Mouse (Mus musculus) kidney, postnatal 0 days (tissue): Measurements from ENCODE around the gene Stoml1. TPM values are rescaled to one million over a fixed set of nuclear protein-coding genes. Genes with fewer than 3 reads are reported as not detected.
A peak's percentile ranks its signal among the peaks of the same experiment; 100 is the strongest.

Experiments used
- ATAC-seq: fragments of 200-750 bp; cut with Nextera tagmentation; replicated peaks from 2 replicates; pipeline ENCODE4 v1.8.0; 2017; ENCODE audit warnings: low read depth, moderate number of reproducible peaks, moderate TSS enrichment, moderate library complexity; ENCODE audit not compliant: low FRiP score
- DNase-seq: peaks from one replicate; pipeline ENCODE4 v3.0.0-alpha.2; 2016; ENCODE audit warnings: low spot score
- H3K27ac ChIP-seq: fragments of 300-500 bp; sonication (generic); 2 replicates; pipeline ENCODE4 v1.5.1; 2014; ENCODE audit warnings: mild to moderate bottlenecking
- H3K27me3 ChIP-seq: fragments of 300-500 bp; sonication (generic); 2 replicates; pipeline ENCODE4 v1.6.1; 2014; ENCODE audit warnings: low read length, mixed read lengths; ENCODE audit not compliant: insufficient read depth
- H3K36me3 ChIP-seq: fragments of 300-500 bp; sonication (generic); 2 replicates; pipeline ENCODE4 v1.6.1; 2014; ENCODE audit warnings: low read length, mixed read lengths; ENCODE audit not compliant: insufficient read depth
- H3K4me1 ChIP-seq: fragments of 300-500 bp; sonication (generic); replicated peaks from 2 replicates; pipeline ENCODE4 v1.6.1; 2014; ENCODE audit warnings: antibody characterized with exemption, low read length, mixed read lengths; ENCODE audit not compliant: insufficient read depth
- H3K4me2 ChIP-seq: fragments of 300-500 bp; sonication (generic); 2 replicates; pipeline ENCODE4 v1.6.1; 2014; ENCODE audit warnings: mild to moderate bottlenecking, low read length, moderate library complexity, mixed read lengths
- H3K4me3 ChIP-seq: fragments of 300-500 bp; sonication (generic); replicated peaks from 2 replicates; pipeline ENCODE4 v1.5.1; 2014; ENCODE audit warnings: low read depth, low read length
- H3K9ac ChIP-seq: fragments of 300-500 bp; sonication (generic); 2 replicates; pipeline ENCODE4 v1.6.1; 2014; ENCODE audit warnings: low read depth, low read length
- H3K9me3 ChIP-seq: fragments of 300-500 bp; sonication (generic); replicated peaks from 2 replicates; pipeline ENCODE4 v1.6.1; 2016; ENCODE audit warnings: low read length, inconsistent platforms, mixed read lengths
- CTCF ChIP-seq: IDR thresholded peaks from 2 replicates; pipeline ENCODE4 v1.5.1; 2016; ENCODE audit warnings: antibody characterized with exemption, low read depth, mild to moderate bottlenecking, moderate library complexity
- WGBS: fragments of 180-500 bp; shearing (Covaris S2); extraction: QIAGEN DNeasy Blood & Tissue Kit; methylation state at CpG from one replicate; pipeline ENCODE4 v1.1.7; 2014; 5-methylcytosine and 5-hydroxymethylcytosine counted together
- polyA plus RNA-seq: library from polyadenylated mRNA; unstranded; fragments of >200 nt; fragmentation: Nextera tagmentation; extraction: Ambion mirVana; gene quantifications from 2 replicates; pipeline ENCODE4 v1.2.1, GENCODE M21; 2015

Stoml1 gene
- polyA plus RNA-seq, 1 experiment from 2014 or later = 36.6 TPM

DNA sequence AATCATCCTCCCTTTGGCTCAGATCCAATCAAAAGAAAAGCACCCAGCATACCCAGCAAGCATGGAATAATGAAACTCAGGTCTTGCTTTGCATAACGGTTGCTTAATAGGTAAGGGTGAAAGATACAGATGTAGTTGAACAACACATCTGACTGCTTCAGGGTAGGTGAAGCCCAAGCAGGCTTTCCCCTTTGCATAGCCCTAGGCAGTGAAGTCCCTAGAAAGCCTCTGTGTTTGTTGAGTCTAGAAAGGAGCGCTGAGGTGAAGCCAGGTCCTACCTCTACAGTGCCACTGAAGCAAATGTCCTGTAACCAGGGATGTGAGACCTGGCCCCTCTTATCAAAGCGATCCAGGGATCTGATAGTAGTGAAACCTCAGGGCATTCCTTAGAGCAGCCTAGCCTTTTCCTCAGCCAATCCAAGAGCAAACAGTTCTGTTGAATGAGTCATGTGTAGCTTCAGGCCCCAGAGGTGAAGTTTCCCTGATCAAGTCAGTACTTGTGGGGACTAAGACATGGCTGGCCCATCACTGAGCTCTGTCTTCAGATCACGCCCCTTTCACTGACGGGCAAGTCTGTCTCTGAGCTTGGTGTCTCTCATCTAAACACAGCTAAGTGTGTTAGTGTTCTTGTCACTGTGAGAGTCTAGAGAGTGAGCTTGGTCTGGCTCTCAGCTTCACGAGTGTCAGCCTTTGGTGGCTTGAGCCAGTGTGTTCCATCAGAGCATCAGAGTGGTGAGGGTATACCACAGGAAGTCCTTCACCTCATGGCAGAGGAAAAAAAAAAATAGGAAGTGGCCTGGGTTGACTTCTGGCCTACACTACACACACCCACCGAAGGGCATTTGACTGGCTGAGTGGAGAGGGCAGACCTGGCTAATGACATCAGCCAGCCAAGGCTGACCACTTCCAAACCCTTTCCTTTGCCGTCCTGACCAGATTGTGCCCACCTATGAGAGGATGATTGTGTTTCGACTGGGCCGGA is 3.0 kb downstream of the Stoml1 start:
- H3K27me3 ChIP-seq = no peaks in the 10 kb centered on the region
- H3K36me3 ChIP-seq = peaks cover 22% of the 10 kb centered on the region; the same call in 1 of the 2 replicates
- no peaks in the 10 kb centered on the region for H3K4me1 ChIP-seq
- H3K9me3 ChIP-seq = no peaks in the 10 kb centered on the region
- no peak overlapping the region for H3K4me3 ChIP-seq
- TF ChIP-seq CTCF = no peak
- no peak overlapping the region for H3K4me2 ChIP-seq
- DNase-seq = no peak
- WGBS = 82% methylated on average over 10 of the region's 10 CpGs
- no peak overlapping the region for H3K27ac ChIP-seq
- ATAC-seq = no peak
- no peak overlapping the region for H3K9ac ChIP-seq

DNA sequence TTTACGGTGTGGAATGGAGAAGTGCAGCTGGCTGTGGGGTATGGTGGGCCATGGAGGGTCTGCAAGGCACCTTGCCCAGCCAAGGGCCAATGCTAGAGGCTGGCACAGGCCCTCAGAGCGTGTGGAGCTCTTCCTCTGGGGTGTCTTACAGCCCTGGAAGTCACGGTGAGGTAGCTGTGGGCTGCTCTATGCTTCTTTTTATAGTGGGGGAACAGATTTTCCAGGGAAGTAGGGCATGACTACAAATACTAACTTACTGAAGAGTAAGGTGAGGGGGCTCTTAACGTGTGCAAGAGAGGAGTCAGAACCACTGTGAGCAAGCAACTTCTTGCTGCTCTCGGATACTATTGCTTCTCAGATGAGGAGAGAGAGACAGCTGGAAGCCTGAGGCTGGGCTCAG is 9.5 kb downstream of the Stoml1 start:
- no peak for ATAC-seq
- DNase-seq = no peak
- 91% methylated on average over 5 of the region's 5 CpGs for WGBS
- H3K4me3 ChIP-seq = no peak overlapping the region
- H3K36me3 ChIP-seq = peaks cover 30% of the 10 kb centered on the region
- H3K9me3 ChIP-seq = no peaks in the 10 kb centered on the region
- no peak overlapping the region for H3K9ac ChIP-seq
- H3K27ac ChIP-seq = no peak overlapping the region
- no peaks in the 10 kb centered on the region for H3K27me3 ChIP-seq
- TF ChIP-seq CTCF = no peak
- no peaks in the 10 kb centered on the region; the same call in 1 of the 2 replicates for H3K4me1 ChIP-seq
- H3K4me2 ChIP-seq = no peak overlapping the region

DNA sequence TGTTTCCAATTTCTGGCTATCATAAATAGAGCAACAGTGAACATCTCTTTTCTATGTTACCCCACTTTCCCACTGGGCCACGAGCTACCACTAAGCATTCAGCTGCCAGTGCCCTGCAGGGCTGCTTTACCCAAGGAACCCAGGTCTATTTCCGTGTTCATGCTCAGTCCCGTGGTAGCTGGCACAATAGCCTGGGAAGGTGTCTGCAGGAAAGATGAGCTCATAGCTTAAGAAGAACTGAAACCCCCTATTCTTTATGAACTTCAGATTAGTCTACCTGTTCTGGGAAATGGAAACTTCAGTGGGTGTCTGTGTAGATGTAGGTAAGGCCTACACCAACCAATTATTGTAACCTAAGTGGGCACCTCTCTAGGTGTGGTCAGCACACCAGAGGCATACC is 12.4 kb downstream of the Stoml1 start:
- ATAC-seq (no peak), DNase-seq (no peak)
- no peak overlapping the region for H3K27ac ChIP-seq
- H3K27me3 ChIP-seq = no peaks in the 10 kb centered on the region
- H3K4me2 ChIP-seq = no peak overlapping the region
- H3K4me1 ChIP-seq = no peaks in the 10 kb centered on the region; the same call in 1 of the 2 replicates
- no peak for TF ChIP-seq CTCF
- no peak overlapping the region for H3K4me3 ChIP-seq
- no peaks in the 10 kb centered on the region for H3K9me3 ChIP-seq
- 80% methylated on average over 3 of the region's 3 CpGs for WGBS
- no peak overlapping the region for H3K9ac ChIP-seq
- H3K36me3 ChIP-seq = peaks cover 19% of the 10 kb centered on the region

DNA sequence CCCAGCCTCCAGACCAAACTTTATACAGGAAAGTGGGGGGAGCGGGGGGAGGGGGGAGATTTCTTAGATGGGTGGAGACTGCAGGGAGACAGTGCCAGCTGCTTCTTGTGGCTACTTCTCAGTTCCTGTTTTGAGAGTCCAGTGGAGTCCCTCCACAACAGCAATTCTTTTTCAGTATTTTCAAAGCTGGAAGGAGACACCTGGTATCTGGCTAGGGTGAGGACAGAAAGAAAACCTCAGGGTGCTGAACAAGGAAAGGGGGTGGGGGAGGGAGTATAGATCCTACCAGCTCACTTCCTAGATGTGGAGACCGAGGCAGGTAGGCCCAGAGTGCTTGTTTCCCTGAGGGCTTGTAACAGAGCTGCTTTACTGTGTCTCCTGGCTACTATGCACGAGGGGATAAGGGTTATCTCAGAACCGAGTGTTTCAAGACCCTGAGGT is 13.6 kb downstream of the Stoml1 start:
- peaks cover 11% of the 10 kb centered on the region for H3K36me3 ChIP-seq
- TF ChIP-seq CTCF = no peak
- WGBS = 19% methylated on average over 4 of the region's 4 CpGs
- no peak overlapping the region for H3K4me3 ChIP-seq
- H3K4me1 ChIP-seq = no peaks in the 10 kb centered on the region; the same call in 1 of the 2 replicates
- no peaks in the 10 kb centered on the region for H3K27me3 ChIP-seq
- H3K9me3 ChIP-seq = no peaks in the 10 kb centered on the region
- DNase-seq (peak; percentile 70), ATAC-seq (no peak)
- peak overlapping the region; percentile 76 for H3K27ac ChIP-seq
- H3K4me2 ChIP-seq = no peak overlapping the region
- H3K9ac ChIP-seq = 0 out of 2 replicates have a peak overlapping the region, but pooled peaks have one; percentile 10

DNA sequence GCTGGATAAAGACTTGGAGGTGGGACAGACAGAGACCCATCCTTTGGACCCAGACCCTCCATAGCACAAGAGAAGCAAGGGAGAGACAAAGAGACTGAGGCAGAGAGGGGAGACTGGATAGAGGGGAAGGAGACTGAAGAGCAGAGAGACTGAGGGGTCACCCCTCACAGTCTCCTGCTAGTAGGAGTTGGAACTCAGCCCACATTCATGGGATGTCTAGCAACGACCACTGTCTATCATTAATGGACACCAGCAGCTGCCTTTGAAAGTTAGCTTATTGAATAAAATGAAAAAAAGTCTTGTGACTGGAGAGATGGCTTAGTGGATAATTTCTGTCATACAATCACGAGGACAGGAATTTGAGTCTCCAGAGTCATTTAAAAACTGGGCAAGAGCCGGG is 14.1 kb downstream of the Stoml1 start:
- no peak for DNase-seq
- H3K4me3 ChIP-seq = no peak overlapping the region
- H3K4me1 ChIP-seq = no peaks in the 10 kb centered on the region; the same call in 1 of the 2 replicates
- peak overlapping the region; percentile 76 for H3K27ac ChIP-seq
- no peak for ATAC-seq
- H3K9ac ChIP-seq = 0 out of 2 replicates have a peak overlapping the region, but pooled peaks have one; percentile 10
- no peak overlapping the region for H3K4me2 ChIP-seq
- no peaks in the 10 kb centered on the region for H3K9me3 ChIP-seq
- TF ChIP-seq CTCF = no peak
- H3K27me3 ChIP-seq = no peaks in the 10 kb centered on the region
- H3K36me3 ChIP-seq = peaks cover 7% of the 10 kb centered on the region
- WGBS = 61% methylated on average over 3 of the region's 3 CpGs

DNA sequence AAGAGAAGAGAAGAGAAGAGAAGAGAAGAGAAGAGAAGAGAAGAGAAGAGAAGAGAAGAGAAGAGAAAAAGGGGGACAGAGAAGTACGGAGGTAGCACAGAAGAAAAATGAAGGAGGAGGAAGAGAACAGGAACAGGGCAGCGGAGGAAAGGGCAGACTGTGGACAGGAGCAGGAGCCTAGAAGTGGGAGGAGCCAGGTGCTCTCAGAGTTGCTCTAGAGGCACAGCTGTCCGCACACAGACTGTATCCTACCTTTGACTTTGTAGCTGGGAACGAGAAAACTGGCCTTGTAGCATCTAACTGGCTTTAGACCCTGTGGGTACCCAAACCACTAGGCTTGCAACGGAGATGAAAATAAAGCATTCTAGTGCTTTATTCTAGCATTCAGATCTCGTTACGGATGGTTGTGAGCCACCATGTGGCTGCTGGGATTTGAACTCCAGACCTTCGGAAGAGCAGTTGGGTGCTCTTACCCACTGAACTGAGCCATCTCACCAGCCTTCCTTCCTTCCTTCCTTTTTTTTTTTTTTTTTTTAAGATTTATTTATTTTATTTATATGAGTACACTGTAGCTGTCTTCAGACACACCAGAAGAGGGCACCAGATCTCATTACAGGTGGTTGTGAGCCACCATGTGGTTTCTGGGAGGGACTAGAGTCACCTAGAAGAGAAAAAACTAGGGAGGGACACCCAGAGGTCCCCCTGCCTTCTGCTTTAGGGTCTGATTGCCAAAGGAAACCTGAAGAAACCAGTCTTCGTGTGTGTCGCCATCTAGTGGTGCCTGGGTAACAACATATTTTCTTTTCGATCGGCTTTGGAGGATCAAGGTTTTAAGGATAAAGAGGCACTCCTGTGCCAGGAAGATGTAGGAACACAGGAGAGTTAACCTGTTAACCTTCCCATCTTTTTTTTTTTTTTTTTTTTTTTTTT is 15.7 kb downstream of the Stoml1 start:
- peaks cover 1% of the 10 kb centered on the region; the same call in 1 of the 2 replicates for H3K4me1 ChIP-seq
- H3K9ac ChIP-seq = no peak overlapping the region
- 55% methylated on average over 12 of the region's 12 CpGs for WGBS
- no peaks in the 10 kb centered on the region for H3K9me3 ChIP-seq
- DNase-seq = peak; percentile 92
- no peak overlapping the region for H3K27ac ChIP-seq
- H3K27me3 ChIP-seq = no peaks in the 10 kb centered on the region
- H3K4me3 ChIP-seq = no peak overlapping the region
- TF ChIP-seq CTCF = peak; percentile 80
- no peak overlapping the region for H3K4me2 ChIP-seq
- no peaks in the 10 kb centered on the region for H3K36me3 ChIP-seq
- no peak for ATAC-seq
